Mouse (Mus musculus): ENCODE results near the gene Rnase10. TPM values are rescaled to one million over a fixed set of nuclear protein-coding genes. Genes with fewer than 3 reads are reported as not detected.
"Not testable (repeated sequence)": the region's sequence is repeated elsewhere in the genome, so short reads cannot be mapped to it uniquely, and the experiment has no call there.

Rnase10 gene
- polyA plus RNA-seq, 1 experiment from 2014 or later, result not detected

DNA sequence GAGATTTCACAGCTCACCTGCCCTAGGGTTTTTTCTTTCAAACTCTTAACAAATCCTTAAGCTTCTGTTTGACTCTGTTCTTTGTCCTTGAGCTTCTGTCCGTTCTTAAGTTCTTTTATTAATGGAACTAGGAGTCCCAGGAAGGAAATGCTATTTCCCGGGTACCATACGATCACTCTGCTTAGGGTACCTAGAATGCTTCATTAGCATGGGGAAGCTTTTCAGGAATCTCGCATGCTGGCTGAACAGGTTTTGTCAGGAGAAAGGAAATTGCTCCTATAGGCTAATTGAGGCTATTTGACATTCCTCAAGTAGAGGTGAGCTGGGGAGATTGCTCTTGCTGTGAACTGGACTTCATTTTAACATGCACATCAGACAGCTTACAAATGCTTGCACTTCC lies 33.9 kb upstream of the Rnase10 start:
- Histone ChIP-seq H3K4me1 (ENCODE audit: insufficient read depth) (no peaks in the 10 kb centered on the region), H3K27me3 (ENCODE audit: insufficient read depth, low read length) (no peaks in the 10 kb centered on the region), H3K4me2 (no peak overlapping the region), H3K9me3 (ENCODE audit: low read depth, low read length) (no peaks in the 10 kb centered on the region), H3K27ac (ENCODE audit: low read depth) (no peak overlapping the region; the same call in 1 of the 2 replicates), H3K4me3 (ENCODE audit: low read depth, low read length) (no peak overlapping the region), H3K9ac (no peak overlapping the region), H3K36me3 (ENCODE audit: insufficient read depth) (no peaks in the 10 kb centered on the region)
- 32% methylated on average over 4 of the region's 4 CpGs for WGBS
- ATAC-seq (ENCODE audit: insufficient read depth) (no peak), DNase-seq (peak; percentile 53)
- no peak for TF ChIP-seq CTCF (IDR thresholded peaks at IDR 0.05; ENCODE audit: low read depth)

DNA sequence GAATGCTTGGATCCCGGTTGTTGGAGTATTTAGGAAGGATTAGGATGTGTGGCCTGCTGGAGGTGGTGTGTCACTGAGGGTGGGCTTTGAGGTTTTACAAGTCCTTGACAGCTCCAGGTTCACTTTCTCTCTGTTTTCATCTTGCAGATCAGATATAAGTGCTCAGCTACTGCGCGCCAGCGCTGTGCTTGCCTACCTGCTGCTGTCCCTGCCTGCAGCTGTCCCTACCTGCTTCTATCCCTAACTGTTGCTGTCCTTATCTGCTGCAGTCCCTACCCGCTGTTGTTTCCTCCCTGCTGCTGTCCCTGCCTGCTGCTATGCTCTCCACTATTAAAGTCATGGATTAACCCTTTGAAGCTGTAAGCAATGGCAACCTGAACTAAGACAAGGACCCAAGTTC lies 32.5 kb upstream of the Rnase10 start:
- H3K27me3 ChIP-seq (ENCODE audit: insufficient read depth, low read length), result no peaks in the 10 kb centered on the region
- ATAC-seq (ENCODE audit: insufficient read depth) (no peak), DNase-seq (no peak)
- no peak overlapping the region for H3K9ac ChIP-seq
- H3K4me2 ChIP-seq, result no peak overlapping the region
- no peaks in the 10 kb centered on the region for H3K4me1 ChIP-seq (ENCODE audit: insufficient read depth)
- no peak for TF ChIP-seq CTCF (IDR thresholded peaks at IDR 0.05; ENCODE audit: low read depth)
- H3K9me3 ChIP-seq (ENCODE audit: low read depth, low read length), result no peaks in the 10 kb centered on the region
- H3K27ac ChIP-seq (ENCODE audit: low read depth), result no peak overlapping the region
- no peak overlapping the region for H3K4me3 ChIP-seq (ENCODE audit: low read depth, low read length)
- WGBS, result 47% methylated on average over 5 of the region's 5 CpGs
- H3K36me3 ChIP-seq (ENCODE audit: insufficient read depth), result no peaks in the 10 kb centered on the region

DNA sequence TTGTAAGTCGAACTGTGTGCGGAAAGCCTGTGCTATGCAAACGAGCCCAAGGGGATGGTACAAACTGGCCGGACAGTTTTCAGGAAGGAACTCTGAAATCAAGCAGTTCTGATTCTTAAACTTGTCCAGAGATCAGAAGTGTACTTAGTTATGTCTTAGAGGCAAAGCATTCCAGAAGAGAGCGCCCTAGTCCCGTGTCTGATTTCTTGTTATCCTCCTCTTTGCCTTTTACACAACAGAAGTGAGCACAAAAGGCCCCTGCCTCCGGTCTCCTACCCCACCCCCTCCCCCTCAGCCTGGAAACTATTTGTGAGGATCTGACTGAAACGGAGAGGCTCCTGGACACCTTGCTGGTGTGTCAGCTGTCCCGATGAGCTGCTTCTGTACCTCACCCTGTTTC lies 30.9 kb upstream of the Rnase10 start:
- ATAC-seq (ENCODE audit: insufficient read depth) (peak; percentile 21; the same call in 1 of the 2 replicates), DNase-seq (peak; percentile 46)
- no peaks in the 10 kb centered on the region for H3K4me1 ChIP-seq (ENCODE audit: insufficient read depth)
- TF ChIP-seq CTCF (IDR thresholded peaks at IDR 0.05; ENCODE audit: low read depth), result no peak
- no peak overlapping the region for H3K4me2 ChIP-seq
- H3K4me3 ChIP-seq (ENCODE audit: low read depth, low read length), result no peak overlapping the region
- no peak overlapping the region for H3K9ac ChIP-seq
- no peaks in the 10 kb centered on the region for H3K9me3 ChIP-seq (ENCODE audit: low read depth, low read length)
- H3K27ac ChIP-seq (ENCODE audit: low read depth), result no peak overlapping the region
- H3K36me3 ChIP-seq (ENCODE audit: insufficient read depth), result no peaks in the 10 kb centered on the region
- H3K27me3 ChIP-seq (ENCODE audit: insufficient read depth, low read length), result no peaks in the 10 kb centered on the region
- WGBS, result 33% methylated on average over 9 of the region's 9 CpGs

DNA sequence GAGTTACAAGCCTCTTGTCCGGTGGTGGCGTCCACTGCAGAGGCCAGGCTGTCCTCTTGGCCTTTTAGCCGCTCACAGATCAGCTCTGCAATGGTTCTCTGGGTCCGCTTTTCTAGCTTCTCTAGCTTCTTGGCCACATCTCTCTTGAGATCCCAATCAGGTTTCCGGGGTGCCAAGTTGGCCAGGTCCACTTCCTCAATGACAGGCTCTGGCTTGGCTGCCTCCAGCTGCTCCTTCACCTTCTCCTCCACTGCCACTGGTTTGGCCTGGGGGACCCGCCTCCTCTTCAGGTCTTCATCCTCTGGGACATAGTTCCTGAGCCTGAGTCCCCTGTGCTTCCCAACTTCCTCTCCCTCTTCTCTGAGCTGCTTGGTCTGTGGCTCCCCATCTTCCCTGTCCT lies 29.1 kb upstream of the Rnase10 start:
- not testable (repeated sequence) for H3K36me3 ChIP-seq (ENCODE audit: insufficient read depth); H3K4me2 ChIP-seq; H3K27ac ChIP-seq (ENCODE audit: low read depth); H3K27me3 ChIP-seq (ENCODE audit: insufficient read depth, low read length); H3K4me3 ChIP-seq (ENCODE audit: low read depth, low read length); ATAC-seq (ENCODE audit: insufficient read depth); DNase-seq; H3K4me1 ChIP-seq (ENCODE audit: insufficient read depth); H3K9me3 ChIP-seq (ENCODE audit: low read depth, low read length); H3K9ac ChIP-seq
- 84% methylated on average over 6 of the region's 6 CpGs for WGBS

DNA sequence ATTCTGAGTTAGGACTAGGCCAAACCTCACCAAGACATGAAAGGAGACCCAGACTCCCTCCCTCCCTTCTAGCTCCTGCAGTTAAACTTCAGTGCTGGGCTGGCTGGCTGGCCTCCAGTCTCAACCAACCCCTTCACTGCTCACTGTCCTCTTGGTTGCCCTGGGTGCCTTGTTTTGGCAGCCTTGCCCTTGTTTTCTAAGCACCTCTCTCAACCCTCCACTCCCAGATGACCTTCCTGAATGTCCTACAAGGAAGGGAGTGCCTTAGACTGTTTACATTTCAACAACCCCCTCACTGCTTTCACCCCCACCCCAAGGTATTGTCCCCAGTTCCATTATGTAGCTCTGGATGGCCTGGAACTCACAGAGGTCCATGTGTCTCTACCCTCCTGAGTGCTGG lies 27.9 kb upstream of the Rnase10 start:
- H3K36me3 ChIP-seq (ENCODE audit: insufficient read depth), result no peaks in the 10 kb centered on the region
- no peak overlapping the region for H3K4me2 ChIP-seq
- no peak overlapping the region for H3K4me3 ChIP-seq (ENCODE audit: low read depth, low read length)
- H3K27me3 ChIP-seq (ENCODE audit: insufficient read depth, low read length), result no peaks in the 10 kb centered on the region
- H3K9me3 ChIP-seq (ENCODE audit: low read depth, low read length), result no peaks in the 10 kb centered on the region
- no peak for DNase-seq
- H3K27ac ChIP-seq (ENCODE audit: low read depth), result no peak overlapping the region
- no peak for TF ChIP-seq CTCF (IDR thresholded peaks at IDR 0.05; ENCODE audit: low read depth)
- no peak overlapping the region for H3K9ac ChIP-seq
- H3K4me1 ChIP-seq (ENCODE audit: insufficient read depth), result no peaks in the 10 kb centered on the region
- no peak for ATAC-seq (ENCODE audit: insufficient read depth)

DNA sequence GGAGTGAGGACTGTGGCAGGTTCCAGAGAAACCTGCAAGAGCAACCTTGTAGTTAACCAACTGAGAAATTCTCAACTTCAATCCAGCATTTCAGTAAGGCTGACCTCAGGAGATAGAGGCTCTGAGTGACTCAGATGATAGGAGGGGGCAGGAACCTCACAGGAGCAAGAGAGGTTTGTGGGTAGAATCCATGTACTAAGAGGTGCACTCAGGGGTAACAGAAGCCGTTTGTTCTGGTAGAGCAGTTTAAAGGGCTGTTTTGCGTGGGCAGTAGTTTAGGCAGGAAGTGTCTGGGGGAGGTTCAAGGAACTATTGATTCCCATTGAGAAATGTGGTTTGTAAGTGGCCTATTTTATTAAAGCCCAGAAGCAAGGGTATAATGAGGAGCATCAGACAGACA lies 26.3 kb upstream of the Rnase10 start:
- no peak for TF ChIP-seq CTCF (IDR thresholded peaks at IDR 0.05; ENCODE audit: low read depth)
- WGBS, result 41% methylated on average over 2 of the region's 2 CpGs
- no peaks in the 10 kb centered on the region for H3K9me3 ChIP-seq (ENCODE audit: low read depth, low read length)
- H3K4me2 ChIP-seq, result no peak overlapping the region
- H3K4me1 ChIP-seq (ENCODE audit: insufficient read depth), result no peaks in the 10 kb centered on the region
- H3K9ac ChIP-seq, result no peak overlapping the region
- no peak for ATAC-seq (ENCODE audit: insufficient read depth)
- no peak overlapping the region for H3K4me3 ChIP-seq (ENCODE audit: low read depth, low read length)
- H3K27ac ChIP-seq (ENCODE audit: low read depth), result no peak overlapping the region
- no peaks in the 10 kb centered on the region for H3K36me3 ChIP-seq (ENCODE audit: insufficient read depth)
- no peaks in the 10 kb centered on the region for H3K27me3 ChIP-seq (ENCODE audit: insufficient read depth, low read length)
- DNase-seq, result no peak

DNA sequence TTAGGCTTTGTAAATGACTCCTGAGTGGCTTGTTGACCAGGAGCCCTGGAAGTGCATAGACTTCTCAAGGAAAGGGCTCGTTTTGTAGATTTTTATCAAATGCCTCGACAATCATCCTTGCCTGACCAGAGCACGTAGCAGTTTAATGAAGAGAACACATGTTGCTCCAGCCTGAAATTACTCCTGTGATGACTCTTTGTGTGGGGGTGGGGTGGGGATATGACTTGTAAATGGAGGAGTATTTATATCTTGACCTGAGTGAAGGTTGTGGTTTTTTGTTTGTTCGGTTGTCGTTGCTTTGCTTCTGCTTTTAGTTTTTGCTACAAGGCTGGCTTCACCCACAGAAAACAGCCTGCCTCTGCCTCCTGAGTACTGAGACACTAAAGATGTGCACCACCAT lies 25.7 kb upstream of the Rnase10 start:
- Histone ChIP-seq H3K27me3 (ENCODE audit: insufficient read depth, low read length) (no peaks in the 10 kb centered on the region), H3K27ac (ENCODE audit: low read depth) (no peak overlapping the region)
- no peak for ATAC-seq (ENCODE audit: insufficient read depth)

DNA sequence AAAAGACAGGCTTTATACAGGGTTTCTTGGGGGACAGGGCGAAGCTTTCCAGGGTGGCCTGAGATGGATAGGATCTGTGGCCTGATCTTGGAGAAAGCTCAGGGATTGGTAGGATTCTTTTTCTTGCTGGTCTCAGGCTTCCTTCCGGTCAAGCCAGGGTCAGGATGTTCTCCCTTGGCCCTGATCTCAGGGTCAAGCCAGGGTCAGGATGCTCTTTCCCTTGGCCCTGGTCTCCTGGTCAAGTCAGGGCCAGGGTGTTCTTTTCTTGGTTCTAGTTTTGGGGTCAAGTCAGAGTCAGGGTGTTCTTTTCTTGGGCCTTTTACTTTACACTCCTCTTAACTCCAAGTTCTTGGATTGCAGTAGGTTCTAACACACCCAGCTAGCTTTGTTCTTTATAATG lies 19.9 kb upstream of the Rnase10 start:
- ATAC-seq (ENCODE audit: insufficient read depth) (no peak), DNase-seq (no peak)
- 77% methylated on average over 2 of the region's 2 CpGs for WGBS
- no peak overlapping the region for H3K9ac ChIP-seq
- H3K4me3 ChIP-seq (ENCODE audit: low read depth, low read length), result no peak overlapping the region
- H3K4me2 ChIP-seq, result no peak overlapping the region
- no peaks in the 10 kb centered on the region for H3K27me3 ChIP-seq (ENCODE audit: insufficient read depth, low read length)
- no peak overlapping the region for H3K27ac ChIP-seq (ENCODE audit: low read depth)
- no peaks in the 10 kb centered on the region for H3K4me1 ChIP-seq (ENCODE audit: insufficient read depth)
- no peak for TF ChIP-seq CTCF (IDR thresholded peaks at IDR 0.05; ENCODE audit: low read depth)
- H3K9me3 ChIP-seq (ENCODE audit: low read depth, low read length), result no peaks in the 10 kb centered on the region
- no peaks in the 10 kb centered on the region for H3K36me3 ChIP-seq (ENCODE audit: insufficient read depth)

More for the DNA sequence above, 25.7 kb upstream of the Rnase10 start:
- H3K9me3 ChIP-seq (ENCODE audit: low read depth, low read length), result no peaks in the 10 kb centered on the region
- no peak for DNase-seq
- H3K4me2 ChIP-seq, result no peak overlapping the region
- 67% methylated on average over 5 of the region's 5 CpGs for WGBS
- H3K4me3 ChIP-seq (ENCODE audit: low read depth, low read length), result no peak overlapping the region
- TF ChIP-seq CTCF (IDR thresholded peaks at IDR 0.05; ENCODE audit: low read depth), result no peak
- no peaks in the 10 kb centered on the region for H3K36me3 ChIP-seq (ENCODE audit: insufficient read depth)
- no peaks in the 10 kb centered on the region for H3K4me1 ChIP-seq (ENCODE audit: insufficient read depth)
- no peak overlapping the region for H3K9ac ChIP-seq
